Comparison of ENCODE assay signal across 20 mouse cellular contexts in genomic region chr13:34612402-34612801, GRCm38 (mm10). TPM values are rescaled to one million over a fixed set of nuclear protein-coding genes. Genes with fewer than 3 reads are reported as not detected.
A peak's percentile ranks its signal among the peaks of the same experiment; 100 is the strongest.
DNase-seq lines count a peak whose midpoint lies in the region; ATAC-seq lines count a peak whose summit lies in the region.
"Had no signal": no experiment of that assay in that cellular context is flagged by ENCODE, and none has a peak within 500 bp of the region (broad histone marks: within the 10 kb centered on the region; RNA-seq: fewer than 3 reads in every experiment).

No protein-coding gene starts in this region.

- WGBS in heart, embryonic 11.5 days (ENCODE audit: insufficient replicate concordance): 52% methylated on average over 2 of the region's 2 CpGs

- peak; percentile 30 to 41 for DNase-seq in cerebellum, postnatal 14 days
- DNase-seq in heart, adult 11 months: peak; percentile 93
- DNase-seq in lung, postnatal 10 days: peak; percentile 37
- DNase-seq in lung, adult 18-20 months: no peak
- DNase-seq in heart, postnatal 4 days: peak; percentile 27
- DNase-seq in kidney, postnatal 25 days: no peak
- DNase-seq: cerebellum, adult 11-12 months; thymus, postnatal 25 days had no signal

- no peaks in the 10 kb centered on the region for H3K27me3 ChIP-seq in heart, embryonic 11.5 days (ENCODE audit: control insufficient read depth, insufficient read depth, low read length)
- H3K27me3 ChIP-seq: embryonic facial prominence, embryonic 13.5 days; hindbrain, embryonic 15.5 days; liver, embryonic 15.5 days; midbrain, embryonic 12.5 days had no signal

- no peak overlapping the region for H3K4me3 ChIP-seq in heart, embryonic 11.5 days (ENCODE audit: low read depth, low read length)
- H3K4me3 ChIP-seq: embryonic facial prominence, embryonic 13.5 days; hindbrain, embryonic 15.5 days; liver, embryonic 15.5 days; midbrain, embryonic 12.5 days; myocyte had no signal

- H3K9ac ChIP-seq in heart, embryonic 11.5 days (ENCODE audit: low read depth, low read length): no peak overlapping the region
- H3K9ac ChIP-seq: embryonic facial prominence, embryonic 13.5 days; hindbrain, embryonic 15.5 days; liver, embryonic 15.5 days; midbrain, embryonic 12.5 days had no signal

- H3K4me1 ChIP-seq in heart, embryonic 11.5 days (ENCODE audit: control insufficient read depth, insufficient read depth, low read length): no peaks in the 10 kb centered on the region
- H3K4me1 ChIP-seq: embryonic facial prominence, embryonic 13.5 days; hindbrain, embryonic 15.5 days; liver, embryonic 15.5 days; midbrain, embryonic 12.5 days had no signal

- H3K36me3 ChIP-seq in heart, embryonic 11.5 days (ENCODE audit: control insufficient read depth, insufficient read depth, low read length): no peaks in the 10 kb centered on the region
- H3K36me3 ChIP-seq: embryonic facial prominence, embryonic 13.5 days; hindbrain, embryonic 15.5 days; liver, embryonic 15.5 days; midbrain, embryonic 12.5 days had no signal

- ATAC-seq in cerebellum, adult (ENCODE audit: insufficient number of reproducible peaks, low FRiP score, low TSS enrichment): no peak
- no peak for ATAC-seq in heart, embryonic 11.5 days (replicated peaks; ENCODE audit: insufficient number of reproducible peaks, low FRiP score, low TSS enrichment)
- ATAC-seq: intestine, postnatal 0 days had no signal

- H3K9me3 ChIP-seq in heart, embryonic 11.5 days (replicated peaks; ENCODE audit: control insufficient read depth, low read length): no peaks in the 10 kb centered on the region
- H3K9me3 ChIP-seq: embryonic facial prominence, embryonic 13.5 days; hindbrain, embryonic 15.5 days; liver, embryonic 15.5 days; midbrain, embryonic 12.5 days had no signal

- no peak overlapping the region for H3K4me2 ChIP-seq in heart, embryonic 11.5 days
- H3K4me2 ChIP-seq: embryonic facial prominence, embryonic 13.5 days; hindbrain, embryonic 15.5 days; liver, embryonic 15.5 days; midbrain, embryonic 12.5 days had no signal

- H3K27ac ChIP-seq in heart, embryonic 11.5 days (ENCODE audit: low read depth, low read length): no peak overlapping the region
- H3K27ac ChIP-seq: embryonic facial prominence, embryonic 13.5 days; hindbrain, embryonic 15.5 days; kidney, postnatal 0 days; liver, embryonic 15.5 days; macrophage; midbrain, embryonic 12.5 days had no signal

RNA-seq across cellular contexts. Expression of gene Pxdc1, which starts 40.9 kb away (rescaled TPM):
- 14.4 and 16.6 TPM in 2 replicates for polyA plus RNA-seq in heart, embryonic 11.5 days (2014; fragmentation: Nextera tagmentation; extraction: Ambion mirVana)
- 10 to 100 TPM; 24.5 to 25.4 TPM for total RNA-seq in heart, postnatal 4 days (2021)
- total RNA-seq: common myeloid progenitor, adult 5-6 weeks; MEL had no signal

Comparison
In these comparisons a context has a peak if more than half of its experiments do, and no peak if none do; other contexts are left out.
1. DNase-seq: peak in cerebellum, postnatal 14 days (2 of 2), heart, adult 11 months (single experiment), lung, postnatal 10 days (single experiment) and heart, postnatal 4 days (single experiment); none in lung, adult 18-20 months (0 of 2) and kidney, postnatal 25 days (0 of 2).